Mouse (Mus musculus) adipocyte (in vitro differentiated cells): ENCODE measurements around the gene Alg13.
A peak's percentile ranks its signal among the peaks of the same experiment; 100 is the strongest.

Experiments used
- DNase-seq: peaks from one replicate; pipeline ENCODE4 v3.0.0-alpha.2; 2016; ENCODE audit warnings: low spot score

Alg13 gene

GRCm38 (mm10) chrX:144317548-144318163 is at the start of gene Alg13:
Gene Alg13 (plus strand): TSS chrX:144317804.
- DNase-seq: peak; percentile 83

GRCm38 (mm10) chrX:144268606-144269005 is 49.0 kb upstream of the Alg13 start:
- DNase-seq: no peak

- peak; percentile 10 for DNase-seq
Measured at GRCm38 (mm10) chrX:144301476-144301875, 16.1 kb upstream of the Alg13 start.

- DNase-seq: no peak
Measured at GRCm38 (mm10) chrX:144305659-144306058, 11.9 kb upstream of the Alg13 start.

GRCm38 (mm10) chrX:144314041-144314440 is 3.6 kb upstream of the Alg13 start:
- DNase-seq: no peak

GRCm38 (mm10) chrX:144315028-144315427 is 2.6 kb upstream of the Alg13 start:
- DNase-seq: no peak

GRCm38 (mm10) chrX:144316004-144316403 is 1.6 kb upstream of the Alg13 start:
- DNase-seq: no peak

- DNase-seq: peak; percentile 17
Measured at GRCm38 (mm10) chrX:144318164-144318979, 768 bp downstream of the Alg13 start.

- no peak for DNase-seq
Measured at GRCm38 (mm10) chrX:144319366-144319765, 1.8 kb downstream of the Alg13 start.

- DNase-seq: no peak
Measured at GRCm38 (mm10) chrX:144325375-144325774, 7.8 kb downstream of the Alg13 start.

GRCm38 (mm10) chrX:144335332-144336015 is 17.9 kb downstream of the Alg13 start:
- DNase-seq: no peak

GRCm38 (mm10) chrX:144337938-144338337 is 20.3 kb downstream of the Alg13 start:
- no peak for DNase-seq

- no peak for DNase-seq
Measured at GRCm38 (mm10) chrX:144338355-144338754, 20.8 kb downstream of the Alg13 start.

- peak; percentile 3 for DNase-seq
Measured at GRCm38 (mm10) chrX:144374196-144374595, 56.6 kb downstream of the Alg13 start.

- peak; percentile 61 for DNase-seq
Measured at GRCm38 (mm10) chrX:144403526-144403925, 85.9 kb downstream of the Alg13 start.

- no peak for DNase-seq
Measured at GRCm38 (mm10) chrX:144408036-144408435, 90.4 kb downstream of the Alg13 start.

- no peak for DNase-seq
Measured at GRCm38 (mm10) chrX:144420259-144420658, 102.7 kb downstream of the Alg13 start.

GRCm38 (mm10) chrX:144421091-144421490 is 103.5 kb downstream of the Alg13 start:
- no peak for DNase-seq

GRCm38 (mm10) chrX:144423848-144424247 is 106.2 kb downstream of the Alg13 start:
- DNase-seq: no peak
